Mouse (Mus musculus): ENCODE results near the gene Gfy.
"Not testable (repeated sequence)": the region's sequence is repeated elsewhere in the genome, so short reads cannot be mapped to it uniquely, and the experiment has no call there.

Gene Gfy

DNA sequence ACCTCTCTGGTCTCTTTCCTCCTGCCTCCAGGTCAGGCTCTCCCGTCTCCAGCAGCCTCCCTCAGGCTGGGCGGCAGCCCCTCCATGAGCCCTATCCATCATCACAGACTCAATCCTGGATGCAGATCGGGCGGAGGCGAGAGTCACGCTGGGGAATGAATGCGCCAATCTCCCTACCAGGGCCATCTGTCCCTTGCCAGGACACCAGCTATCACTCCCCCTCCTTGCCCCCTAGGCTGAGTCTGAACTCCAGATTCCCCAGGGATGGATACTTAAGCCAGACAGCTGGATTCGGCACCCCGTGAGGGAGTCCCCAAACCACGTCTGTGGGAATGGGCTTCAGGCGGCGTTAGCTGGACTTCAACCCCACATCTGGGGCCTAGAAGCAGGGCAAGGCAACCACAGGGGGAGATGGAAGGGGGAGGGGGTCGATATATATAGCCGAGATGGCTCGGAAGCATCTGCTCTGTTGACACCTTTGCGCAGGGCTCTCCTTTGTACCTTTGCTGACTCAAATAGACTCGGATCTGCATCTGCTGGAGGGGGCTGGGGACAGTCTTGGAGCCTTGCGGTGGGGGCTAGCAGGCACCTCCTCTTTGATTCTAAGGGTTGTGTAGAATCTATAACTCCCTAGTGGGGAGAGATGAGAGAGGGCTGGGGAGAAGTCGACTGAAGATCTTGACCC is 11.5 kb downstream of the Gfy start:
- no peak for DNase-seq (ENCODE audit: low read depth, low spot score)

DNA sequence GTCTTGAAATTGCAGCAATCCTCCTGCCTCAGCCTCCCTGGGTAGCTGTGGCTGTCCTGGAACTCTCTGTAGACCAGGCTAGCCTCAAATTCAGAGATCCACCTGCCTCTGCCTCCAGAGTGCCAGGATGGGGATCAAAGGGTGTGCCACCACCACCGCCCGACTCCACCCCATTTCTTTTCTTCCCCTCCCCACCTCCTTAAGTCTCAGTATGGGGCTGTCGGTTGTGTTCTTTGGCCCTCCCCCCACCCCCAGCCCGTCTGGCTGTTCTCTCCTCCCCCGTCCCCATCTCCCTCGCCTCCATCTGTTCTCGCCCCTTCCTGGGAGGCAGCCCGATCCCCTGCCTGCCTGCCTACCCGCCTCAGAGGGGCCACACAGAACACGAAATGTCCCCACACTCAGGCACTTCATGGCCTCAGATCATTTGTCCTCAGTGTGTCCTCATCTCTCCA is 12.4 kb downstream of the Gfy start:
- DNase-seq (ENCODE audit: low read depth, low spot score) = no peak

DNA sequence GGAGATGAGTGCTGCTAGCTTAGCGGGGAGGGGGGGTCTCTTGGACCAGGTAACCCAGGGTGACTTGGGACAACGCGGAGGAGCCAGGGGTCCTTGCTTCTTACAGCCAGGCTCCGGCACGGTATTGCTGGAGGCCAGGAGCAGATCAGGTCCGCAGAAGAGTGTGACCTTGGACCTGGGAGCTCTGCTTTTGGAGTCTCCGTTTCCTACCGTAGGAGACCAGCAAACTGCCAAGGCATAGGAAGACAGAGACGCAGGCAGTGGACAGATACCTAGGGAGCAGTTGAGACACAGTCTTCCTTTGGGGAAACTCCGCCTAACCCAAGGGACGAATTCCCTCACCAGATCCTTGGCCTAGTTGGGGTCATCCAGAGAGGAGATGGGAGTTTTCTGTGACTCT is 13.7 kb downstream of the Gfy start:
- DNase-seq (ENCODE audit: low read depth, low spot score) = no peak

DNA sequence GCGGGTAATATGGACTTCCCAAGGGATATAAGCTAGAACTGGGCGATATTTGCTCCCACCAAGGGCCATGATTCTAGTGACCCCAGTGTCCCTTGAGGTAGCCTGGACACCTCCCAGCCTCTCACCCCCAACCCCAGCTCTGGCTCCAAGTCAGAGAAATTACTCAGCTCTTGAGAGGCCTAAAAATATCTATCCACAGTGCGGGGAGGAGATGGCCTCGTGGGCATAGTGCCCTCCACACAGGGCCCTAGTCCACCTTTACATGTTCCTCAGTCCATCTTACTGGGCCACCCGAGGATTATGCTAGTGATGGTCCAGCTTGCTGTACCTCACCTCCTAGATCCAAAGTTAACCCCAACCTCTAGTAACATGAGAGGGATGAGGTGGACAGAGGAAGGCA is 14.5 kb downstream of the Gfy start:
- DNase-seq (ENCODE audit: low read depth, low spot score) = no peak

DNA sequence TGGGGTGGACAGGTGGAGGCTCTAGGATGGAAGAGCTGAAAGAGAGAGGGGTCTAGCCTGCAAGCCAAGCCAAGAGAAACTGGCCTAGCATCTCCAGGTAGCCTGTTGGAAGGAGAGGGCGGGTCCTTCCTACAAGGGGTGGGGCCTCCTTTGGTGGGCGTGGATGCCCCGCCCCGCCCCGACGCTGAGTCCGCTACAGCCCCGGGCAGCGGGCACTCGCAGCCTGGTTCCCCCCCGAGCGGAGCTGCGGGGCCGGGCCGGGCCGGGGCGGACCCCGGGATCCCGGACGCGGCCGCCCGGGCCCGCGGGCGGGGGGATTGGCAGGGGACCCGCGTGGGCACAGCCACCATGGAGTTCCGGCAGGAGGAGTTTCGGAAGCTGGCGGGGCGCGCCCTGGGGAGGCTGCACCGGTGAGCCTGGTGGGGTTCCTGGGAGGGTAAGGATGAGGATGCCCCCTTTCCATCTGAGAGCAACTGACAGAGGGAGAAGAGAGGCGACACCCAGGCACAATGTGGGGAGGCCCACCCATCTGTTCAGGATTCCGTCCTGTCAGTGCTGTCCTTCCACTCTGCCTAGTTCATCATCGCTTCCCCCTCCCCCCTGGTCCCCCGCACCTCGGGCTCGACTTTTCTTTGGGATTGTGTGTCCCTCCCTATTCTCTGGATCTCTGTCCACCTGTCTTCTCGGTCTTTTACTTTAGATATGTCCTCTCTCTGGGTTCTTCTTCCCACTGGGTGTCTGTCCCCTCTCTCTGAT is 15.5 kb downstream of the Gfy start, which contains the start of gene Slc17a7:
Slc17a7 (plus strand) TSS at position 215 of the 756 bp plus-strand sequence.
- DNase-seq (ENCODE audit: low read depth, low spot score) = no peak

DNA sequence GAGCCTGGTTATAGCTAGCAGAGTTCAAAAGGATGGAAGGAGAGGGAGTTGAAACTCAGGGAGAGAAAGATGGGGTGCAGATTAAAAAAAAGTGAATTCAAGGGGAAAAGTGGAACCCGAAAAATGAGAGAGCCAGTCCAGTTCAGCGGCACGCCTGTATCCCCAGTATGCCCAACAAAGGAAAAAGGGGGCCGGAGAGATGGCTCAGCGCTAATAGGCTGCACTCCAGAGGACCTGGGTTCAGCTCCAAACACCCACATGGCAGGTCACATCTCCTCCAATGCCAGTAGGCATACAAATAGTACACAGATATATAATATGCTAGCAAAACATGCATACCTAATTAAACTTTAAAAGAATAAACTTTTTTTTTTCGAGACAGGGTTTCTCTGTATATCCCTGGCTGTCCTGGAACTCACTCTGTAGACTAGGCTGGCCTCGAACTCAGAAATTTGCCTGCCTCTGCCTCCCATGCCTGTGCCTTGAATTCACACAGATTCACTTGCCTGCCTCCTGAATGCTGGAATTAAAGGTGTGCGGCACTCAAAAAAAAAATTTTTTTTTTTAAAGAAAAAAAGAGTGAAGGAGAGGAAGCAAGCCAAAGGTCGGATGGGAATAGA is 16.3 kb downstream of the Gfy start:
- no peak for DNase-seq (ENCODE audit: low read depth, low spot score)

DNA sequence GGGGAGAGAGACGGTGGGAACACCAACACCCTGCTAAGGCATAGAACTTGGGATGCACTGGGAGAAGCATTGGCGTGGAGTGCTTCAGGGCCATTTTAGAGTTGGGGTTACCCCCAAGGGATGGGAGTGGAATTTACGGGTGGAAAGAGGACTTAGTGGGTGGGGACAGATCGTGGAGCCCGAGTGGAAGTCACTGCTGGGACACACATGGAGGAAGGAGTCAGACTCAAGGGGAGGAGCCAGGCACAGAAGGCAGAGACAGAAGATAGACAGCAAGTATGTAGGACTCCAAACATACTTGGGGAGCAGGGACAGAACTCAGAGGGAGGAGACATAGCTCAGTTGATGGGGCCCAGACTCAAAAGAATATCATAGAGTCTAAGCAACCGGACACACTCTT is 16.8 kb downstream of the Gfy start:
- DNase-seq (ENCODE audit: low read depth, low spot score) = no peak

DNA sequence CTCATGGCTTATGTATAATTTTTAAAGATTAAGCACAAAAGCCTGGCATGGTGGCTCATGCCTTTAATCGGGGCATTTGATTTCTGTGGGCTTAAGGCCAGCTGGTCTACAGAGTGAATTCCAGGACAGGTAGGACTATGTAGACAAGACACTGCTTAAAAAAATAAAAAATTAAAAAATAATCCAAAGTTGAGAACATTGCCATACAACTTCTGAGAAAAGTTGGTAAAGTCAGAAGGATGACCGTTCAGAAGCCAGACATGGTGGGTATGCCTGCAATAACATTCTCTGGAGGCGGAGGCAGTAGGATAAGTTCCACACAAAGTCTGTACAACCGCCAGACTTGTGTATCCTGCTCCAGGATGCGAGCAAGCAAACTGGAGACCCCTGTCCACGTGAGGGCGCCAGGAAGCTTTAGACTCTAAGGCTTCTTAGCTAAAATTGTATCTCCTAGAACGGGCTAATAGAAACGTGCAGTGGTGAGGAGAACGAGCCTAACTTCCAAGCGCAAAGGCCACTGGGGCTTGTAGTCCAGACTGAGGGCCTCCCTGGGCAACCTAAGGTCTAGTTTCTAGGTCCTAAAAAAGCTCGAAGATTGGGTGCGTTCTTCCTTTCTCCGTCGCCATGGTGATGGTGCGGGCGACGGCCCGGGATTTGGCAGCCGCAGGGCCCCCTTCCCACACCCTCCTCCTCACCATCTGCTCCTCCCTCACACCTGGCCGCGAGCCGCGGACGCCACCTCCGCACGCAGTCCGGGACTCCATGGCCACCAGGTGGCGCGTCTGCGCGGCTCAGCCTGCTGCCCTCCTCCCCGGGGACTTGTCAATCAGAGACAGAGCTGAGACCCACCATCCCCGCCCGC is 17.5 kb downstream of the Gfy start:
- peak; percentile 74 for DNase-seq (ENCODE audit: low read depth, low spot score)

DNA sequence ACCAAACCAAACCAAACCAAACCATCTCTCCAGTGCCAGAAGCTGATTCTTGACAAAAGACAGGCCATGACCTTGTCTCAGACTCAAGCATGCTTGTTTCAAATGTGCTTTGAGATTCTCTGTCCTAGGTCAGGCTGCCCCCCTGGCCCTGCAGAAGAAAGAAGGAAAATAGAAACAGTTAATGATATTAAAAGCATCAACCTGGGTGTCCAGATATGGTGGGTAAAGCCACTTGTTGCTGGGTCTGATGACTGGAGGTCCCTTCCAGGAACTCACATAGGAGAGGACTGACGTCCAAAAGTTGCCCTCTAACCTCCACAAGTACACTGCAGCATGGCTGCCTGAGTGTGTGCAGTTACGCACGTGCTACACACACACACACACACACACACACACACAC is 18.5 kb downstream of the Gfy start:
- no peak for DNase-seq (ENCODE audit: low read depth, low spot score)

DNA sequence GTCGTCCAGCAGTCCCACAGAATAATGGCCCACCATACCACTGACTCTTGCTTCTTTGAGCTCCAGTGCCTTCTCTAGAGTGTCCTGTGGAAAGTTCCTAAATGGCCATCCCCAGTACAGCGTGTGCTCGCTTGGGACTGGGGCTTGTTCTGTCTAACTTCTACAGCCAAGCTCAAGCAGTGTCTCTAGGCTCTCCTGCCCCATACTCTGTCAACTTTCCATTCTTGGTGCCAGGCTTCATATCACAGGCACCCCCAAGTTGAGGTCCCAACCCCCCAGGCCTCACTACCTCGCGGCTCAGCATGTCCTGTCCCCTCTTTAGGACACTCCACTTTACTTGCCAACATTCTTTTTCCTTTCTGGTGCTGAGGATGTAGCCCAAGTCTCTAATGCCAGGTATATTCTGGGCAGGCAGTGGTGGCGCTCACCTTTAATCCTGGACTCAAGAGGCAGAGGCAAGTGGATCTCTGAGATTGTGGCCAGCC is 19.0 kb downstream of the Gfy start:
- no peak for DNase-seq (ENCODE audit: low read depth, low spot score)

DNA sequence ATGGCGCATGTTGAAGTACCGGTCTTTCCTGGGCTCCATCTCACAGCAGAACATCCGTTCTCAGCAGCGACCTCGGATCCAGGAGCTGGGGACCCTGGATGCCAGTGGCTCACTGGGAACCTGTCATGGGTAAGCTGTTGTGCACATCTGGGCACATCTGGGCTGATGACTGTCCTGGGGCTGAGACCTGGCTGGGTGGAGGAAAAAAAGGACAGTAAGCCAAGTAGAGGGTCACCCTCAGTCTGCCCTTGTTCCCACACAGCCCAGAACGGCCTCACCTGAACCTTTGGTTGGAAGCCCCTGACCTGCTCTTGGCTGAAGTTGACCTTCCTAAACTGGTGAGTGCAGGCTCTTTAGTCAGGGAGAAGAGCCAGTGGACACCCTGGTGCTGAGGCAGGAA is 20.4 kb downstream of the Gfy start:
- no peak for DNase-seq (ENCODE audit: low read depth, low spot score)

DNA sequence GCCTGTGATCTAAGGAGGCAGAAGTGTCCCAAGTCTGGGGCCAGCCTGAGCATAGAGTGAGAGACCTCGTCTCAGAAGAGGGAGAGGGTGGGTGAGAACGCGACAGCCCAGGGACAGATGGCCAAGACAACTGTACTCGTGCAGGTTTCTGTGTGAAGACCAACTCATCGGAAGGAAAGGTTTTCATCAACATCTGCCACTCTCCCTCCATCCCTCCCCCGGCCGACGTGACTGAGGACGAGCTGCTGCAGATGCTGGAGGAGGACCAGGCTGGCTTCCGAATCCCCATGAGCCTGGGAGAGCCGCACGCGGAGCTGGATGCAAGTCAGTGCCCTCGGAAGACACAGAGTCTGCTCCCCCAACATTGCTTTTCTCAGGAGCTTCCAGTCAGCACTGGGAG is 21.9 kb downstream of the Gfy start:
- no peak for DNase-seq (ENCODE audit: low read depth, low spot score)

DNA sequence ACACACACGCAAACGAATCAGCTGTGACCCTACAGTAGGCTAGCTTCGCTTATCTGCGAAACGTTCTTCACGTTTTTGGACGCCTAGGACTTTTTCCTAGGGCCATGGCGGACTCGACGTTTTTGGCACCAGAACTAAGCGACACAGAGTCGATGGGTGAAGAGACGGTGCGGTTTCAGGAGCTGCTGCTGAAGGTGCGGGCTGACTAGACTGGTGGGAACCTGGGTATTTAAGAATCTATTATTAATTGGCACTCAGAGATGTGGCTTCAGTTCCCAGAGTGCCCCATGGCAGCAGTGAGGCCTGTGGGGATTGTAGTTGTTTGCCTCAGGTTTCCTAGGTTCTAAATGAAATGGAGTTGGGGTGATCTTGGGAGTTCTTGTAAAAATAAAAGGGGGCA is 23.2 kb downstream of the Gfy start:
- no peak for DNase-seq (ENCODE audit: low read depth, low spot score)

DNA sequence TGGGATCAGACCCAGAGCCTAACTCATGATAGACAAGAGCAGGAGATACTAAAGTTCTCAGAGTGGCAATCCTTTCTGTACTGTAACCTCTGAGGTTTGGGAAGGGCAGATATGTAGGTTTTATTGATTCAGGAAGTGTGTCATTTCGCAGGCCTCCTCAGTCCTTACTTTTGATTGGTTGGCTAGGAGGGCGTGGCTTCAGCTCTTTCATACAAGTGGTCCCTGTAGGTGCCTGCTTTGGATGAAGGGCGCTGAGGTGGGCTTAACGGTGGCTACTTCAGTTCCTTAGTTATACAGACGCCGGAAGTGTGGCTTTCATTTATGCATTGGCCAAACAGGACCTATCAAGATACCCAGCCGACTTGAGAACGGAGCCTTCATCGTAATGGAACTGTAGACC is 23.8 kb downstream of the Gfy start:
- no peak for DNase-seq (ENCODE audit: low read depth, low spot score)

DNA sequence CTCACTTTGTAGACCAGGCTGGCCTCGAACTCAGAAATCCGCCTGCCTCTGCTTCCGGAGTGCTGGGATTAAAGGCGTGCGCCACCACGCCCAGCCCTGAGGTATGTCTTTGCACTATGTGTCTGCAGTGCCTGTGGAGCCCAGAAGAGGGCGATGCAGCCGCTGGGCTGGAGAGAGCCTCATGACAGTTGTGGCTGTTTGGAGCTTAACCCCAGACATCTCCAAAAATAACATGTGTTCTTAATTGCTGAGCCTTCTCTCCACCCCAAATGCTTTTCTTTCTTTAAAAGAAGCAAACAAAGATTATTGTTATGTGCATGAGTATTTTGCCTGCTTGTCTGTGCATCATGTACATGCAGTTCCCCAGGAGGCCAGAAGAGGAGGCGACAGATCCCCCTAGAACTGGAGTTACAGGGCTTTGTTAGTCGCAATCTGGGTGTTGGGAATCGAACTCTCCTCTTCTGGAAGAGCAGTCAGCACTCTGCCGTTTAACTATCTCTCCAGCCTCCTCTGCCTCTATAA is 24.3 kb downstream of the Gfy start:
- no peak for DNase-seq (ENCODE audit: low read depth, low spot score)

DNA sequence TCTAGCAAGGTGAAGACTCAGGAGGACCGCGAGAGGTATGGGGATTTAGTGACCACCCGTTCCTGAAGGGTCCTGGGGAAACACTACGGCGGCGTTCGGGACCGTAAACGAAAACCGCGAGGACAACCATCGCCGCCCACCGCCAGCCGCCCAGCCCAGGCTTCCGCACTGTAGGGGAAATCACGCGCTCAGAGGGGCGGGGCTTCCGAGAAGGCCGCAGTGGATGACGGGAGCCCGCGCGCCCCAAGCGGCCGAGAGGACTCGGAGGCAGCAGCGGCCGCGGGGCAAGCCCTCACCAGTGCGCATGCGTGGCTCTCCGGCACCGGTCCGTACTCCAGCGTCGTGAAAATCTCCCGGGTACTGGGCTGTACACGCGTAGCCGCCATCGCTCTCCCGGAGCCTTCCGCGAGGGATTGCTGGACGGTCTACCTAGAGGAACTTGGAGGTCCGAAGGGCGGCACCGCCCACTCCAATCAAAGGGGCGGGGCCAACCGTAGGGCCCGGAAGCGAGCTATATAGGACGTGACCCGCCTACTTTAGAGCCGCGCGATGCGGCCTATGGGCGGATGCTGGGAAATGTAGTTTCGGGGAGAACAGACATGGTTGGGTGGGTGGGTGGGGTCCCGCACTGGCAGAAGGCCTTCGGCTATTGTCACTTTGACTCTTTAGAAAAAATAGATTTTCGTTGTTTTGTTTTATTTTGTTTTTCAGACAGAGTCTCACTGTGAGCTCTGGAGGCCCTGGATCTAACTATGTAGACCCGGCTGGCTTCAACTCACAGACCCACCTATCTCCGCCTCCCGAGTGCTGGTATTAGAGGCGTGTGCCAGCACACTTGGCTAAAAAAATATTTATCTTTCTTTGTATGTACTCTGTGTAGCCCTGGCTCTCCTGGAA is 25.0 kb downstream of the Gfy start, which contains the start of the genes Pih1d1 and Aldh16a1:
Pih1d1 (plus strand) TSS at position 208 of the 897 bp plus-strand sequence.
Aldh16a1 (minus strand) TSS at position 489 of the 897 bp plus-strand sequence.
- peak; percentile 91 for DNase-seq (ENCODE audit: low read depth, low spot score)

DNA sequence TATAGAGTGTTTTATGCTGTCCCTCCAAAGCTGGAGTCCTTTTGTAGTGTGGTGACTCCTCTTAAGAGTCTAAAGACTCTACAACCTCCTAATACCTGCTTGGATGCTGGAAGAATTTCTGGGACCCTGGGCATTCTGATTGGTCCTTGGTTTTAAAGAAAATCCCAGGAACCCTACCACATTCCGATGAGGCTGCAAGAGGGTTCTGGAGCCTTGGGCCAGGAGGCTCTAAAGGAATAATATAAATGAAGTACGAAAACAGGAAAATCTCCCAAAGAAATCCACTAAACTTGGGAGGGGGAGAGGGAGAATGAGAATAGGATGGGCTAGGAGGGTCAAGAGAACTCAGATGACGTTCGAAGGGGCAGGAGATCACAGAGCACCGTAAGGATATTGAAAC is 25.8 kb downstream of the Gfy start:
- no peak for DNase-seq (ENCODE audit: low read depth, low spot score)

DNA sequence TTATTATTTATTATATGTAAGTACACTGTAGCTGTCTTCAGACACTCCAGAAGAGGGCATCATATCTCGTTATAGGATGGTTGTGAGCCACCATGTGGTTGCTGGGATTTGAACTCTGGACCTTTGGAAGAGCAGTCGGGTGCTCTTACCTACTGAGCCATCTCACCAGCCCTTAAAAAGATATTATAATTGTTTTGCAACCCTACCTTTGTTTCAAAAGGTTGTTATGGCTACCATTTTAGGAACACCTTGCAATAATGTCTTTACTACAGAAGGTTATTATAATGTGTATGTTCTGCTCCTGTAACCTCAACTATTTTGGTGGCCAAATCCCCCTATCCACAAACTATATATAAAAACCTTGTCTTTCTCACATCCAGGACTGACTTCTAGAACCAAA is 26.3 kb downstream of the Gfy start:
- DNase-seq (ENCODE audit: low read depth, low spot score) = not testable (repeated sequence)

DNA sequence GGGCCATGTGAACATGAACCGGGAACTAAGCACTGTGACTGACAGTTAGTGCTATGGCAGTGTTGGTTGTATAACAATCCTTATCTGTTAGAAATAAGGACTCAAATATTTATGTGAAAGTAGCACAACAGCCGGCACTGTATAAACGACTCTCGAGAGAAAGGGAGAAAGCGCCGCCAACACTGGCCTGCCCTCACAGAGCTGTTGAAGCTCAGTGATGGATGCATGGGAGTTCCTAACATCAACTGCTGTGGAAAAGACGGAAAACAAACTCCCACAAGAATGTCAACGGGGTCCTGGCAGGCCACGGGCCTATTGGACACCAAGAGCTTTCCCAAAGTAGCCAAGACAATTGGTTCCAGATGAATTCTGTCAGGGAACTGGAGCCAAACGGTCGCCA is 28.1 kb downstream of the Gfy start:
- DNase-seq (ENCODE audit: low read depth, low spot score) = no peak

DNA sequence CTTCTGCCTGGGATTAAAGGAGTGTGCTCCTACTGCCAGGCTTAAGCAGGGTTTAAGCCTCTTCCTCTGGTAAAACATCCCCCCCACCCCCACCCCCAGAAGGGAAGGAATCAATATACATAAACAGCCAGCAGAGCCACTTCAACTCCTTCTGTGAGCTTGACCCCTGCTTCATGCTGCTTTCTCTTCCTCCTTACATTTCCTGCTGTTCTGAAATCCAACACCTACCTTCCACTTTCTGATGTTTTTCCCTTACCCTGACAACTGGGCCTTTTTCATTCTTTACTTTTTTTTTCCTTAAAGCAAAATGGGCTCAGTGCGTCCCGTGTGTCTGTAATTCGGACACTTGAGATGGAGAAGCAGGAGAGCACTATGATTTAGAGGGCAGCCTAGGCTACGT is 29.0 kb downstream of the Gfy start:
- no peak for DNase-seq (ENCODE audit: low read depth, low spot score)

Data from retina, adult 2 months (tissue).